Mouse (Mus musculus) neural tube, embryonic 14.5 days (tissue): ENCODE measurements at regions not wholly inside any gene's neighbourhood (a gene's known extent, or its start where the extent isn't known, plus 50 kb on each side); places are given as distances from the start of the nearest gene placed in this dataset.
A peak's percentile ranks its signal among the peaks of the same experiment; 100 is the strongest.

Source experiments
- ATAC-seq: fragments of 200-750 bp; cut with Nextera tagmentation; 2 replicates; pipeline ENCODE4 v1.8.0; 2017; ENCODE audit warnings: low read depth, mild to moderate bottlenecking, moderate TSS enrichment, moderate library complexity
- H3K27ac ChIP-seq: fragments of 300-500 bp; sonication (generic); 2 replicates; pipeline ENCODE4 v1.5.1; 2014; ENCODE audit warnings: low read depth, mild to moderate bottlenecking, control low read depth, low read length, moderate library complexity, mixed read lengths
- H3K27me3 ChIP-seq: fragments of 300-500 bp; sonication (generic); 2 replicates; pipeline ENCODE4 v1.6.1; 2014; ENCODE audit warnings: low read length; ENCODE audit not compliant: control insufficient read depth, insufficient read depth
- H3K36me3 ChIP-seq: fragments of 300-500 bp; sonication (generic); 2 replicates; pipeline ENCODE4 v1.6.1; 2014; ENCODE audit warnings: low read length, mixed read lengths; ENCODE audit not compliant: control insufficient read depth, insufficient read depth
- H3K4me1 ChIP-seq: fragments of 300-500 bp; sonication (generic); 2 replicates; pipeline ENCODE4 v1.6.1; 2014; ENCODE audit warnings: low read length; ENCODE audit not compliant: control insufficient read depth, insufficient read depth
- H3K4me2 ChIP-seq: fragments of 300-500 bp; sonication (generic); 2 replicates; pipeline ENCODE4 v1.6.1; 2014; ENCODE audit warnings: mild to moderate bottlenecking, low read depth, low read length, control low read depth
- H3K4me3 ChIP-seq: fragments of 300-500 bp; sonication (generic); 2 replicates; pipeline ENCODE4 v1.5.1; 2014; ENCODE audit warnings: low read depth, low read length, control low read depth, mixed read lengths
- H3K9ac ChIP-seq: fragments of 300-500 bp; sonication (generic); replicated peaks from 2 replicates; pipeline ENCODE4 v1.6.1; 2014; ENCODE audit warnings: low read depth, mild to moderate bottlenecking, control low read depth, low read length, mixed read lengths
- H3K9me3 ChIP-seq: fragments of 300-500 bp; sonication (generic); 2 replicates; pipeline ENCODE4 v1.6.1; 2016; ENCODE audit warnings: low read length; ENCODE audit not compliant: control insufficient read depth
- WGBS: fragments of 180-500 bp; shearing (Covaris S2); extraction: QIAGEN DNeasy Blood & Tissue Kit; methylation state at CpG from one replicate; pipeline ENCODE4 v1.1.7; 2014; 5-methylcytosine and 5-hydroxymethylcytosine counted together

GRCm38 (mm10) chr3:8717334-8717812, 892.5 kb downstream of the Zfp704 start:
- Histone ChIP-seq H3K27ac (peak overlapping the region; percentile 22; the same call in 1 of the 2 replicates), H3K4me1 (peaks cover 11% of the 10 kb centered on the region; the same call in 1 of the 2 replicates)
- under 1% methylated on average over 18 of the region's 18 CpGs for WGBS

More at GRCm38 (mm10) chr3:8717334-8717812, 892.5 kb downstream of the Zfp704 start:
- peak; percentile 88 for ATAC-seq
- no peaks in the 10 kb centered on the region for H3K27me3 ChIP-seq
- H3K36me3 ChIP-seq: no peaks in the 10 kb centered on the region
- H3K4me3 ChIP-seq: peak overlapping the region; percentile 23
- peak overlapping the region; percentile 58 for H3K4me2 ChIP-seq
- no peaks in the 10 kb centered on the region for H3K9me3 ChIP-seq
- H3K9ac ChIP-seq: 0 out of 2 replicates have a peak overlapping the region, but pooled peaks have one; percentile 25
